Mouse (Mus musculus): Measurements from ENCODE around the gene Snrpg.

GRCm38 (mm10) chr6:86365371-86366124 lies 5.6 kb upstream of the Snrpg start, which contains the start of gene Fam136a:
- peak; percentile 44; the same call in 1 of the 2 replicates for TF ChIP-seq POLR2A (IDR thresholded peaks at IDR 0.05; ENCODE audit: borderline replicate concordance, insufficient read depth, low read length)
- TF ChIP-seq CTCF (IDR thresholded peaks at IDR 0.05; ENCODE audit: borderline replicate concordance, insufficient read depth, low read depth, low read length): peak; percentile 82
